Mouse (Mus musculus) skeletal muscle tissue, adult 2 months (tissue): Measurements from ENCODE around the gene Ube2n.

ENCODE experiments used
- DNase-seq: peaks from one replicate; pipeline ENCODE4 v3.0.0-alpha.2; 2012; ENCODE audit warnings: low read depth, low spot score

Ube2n gene

DNA sequence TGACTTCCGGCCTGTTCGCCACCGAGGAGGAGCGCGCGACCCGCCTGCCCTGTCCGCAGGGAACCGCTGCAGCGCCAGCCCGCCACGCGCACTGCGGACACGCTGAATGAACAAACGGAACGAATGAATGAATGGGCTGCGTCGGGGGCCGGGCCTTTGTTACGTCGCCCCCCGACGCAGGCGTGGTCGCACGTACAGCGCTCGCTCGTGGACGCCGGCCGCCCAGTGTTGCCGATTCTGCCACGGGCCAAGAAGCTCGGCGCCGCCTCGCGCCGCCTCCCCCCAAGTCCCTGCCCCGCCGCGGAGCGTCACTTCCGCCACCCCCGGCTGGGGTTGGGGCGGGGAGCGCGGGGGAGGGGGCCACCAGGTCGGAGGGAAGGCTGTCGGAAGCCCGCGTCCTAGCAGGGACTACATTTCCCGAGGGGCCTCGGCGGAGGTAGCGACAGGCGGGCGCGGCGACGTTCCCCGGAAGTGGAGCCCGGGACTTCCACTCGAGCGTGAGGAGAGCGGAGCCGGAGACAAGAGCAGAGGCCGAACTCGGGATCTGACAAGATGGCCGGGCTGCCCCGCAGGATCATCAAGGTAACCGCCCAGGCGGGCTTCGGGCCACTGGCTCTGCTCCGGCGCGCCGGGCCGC lies at the start of gene Ube2n:
Gene Ube2n (plus strand): TSS at position 490 of the 637 bp plus-strand sequence.
- DNase-seq = peak; percentile 94

DNA sequence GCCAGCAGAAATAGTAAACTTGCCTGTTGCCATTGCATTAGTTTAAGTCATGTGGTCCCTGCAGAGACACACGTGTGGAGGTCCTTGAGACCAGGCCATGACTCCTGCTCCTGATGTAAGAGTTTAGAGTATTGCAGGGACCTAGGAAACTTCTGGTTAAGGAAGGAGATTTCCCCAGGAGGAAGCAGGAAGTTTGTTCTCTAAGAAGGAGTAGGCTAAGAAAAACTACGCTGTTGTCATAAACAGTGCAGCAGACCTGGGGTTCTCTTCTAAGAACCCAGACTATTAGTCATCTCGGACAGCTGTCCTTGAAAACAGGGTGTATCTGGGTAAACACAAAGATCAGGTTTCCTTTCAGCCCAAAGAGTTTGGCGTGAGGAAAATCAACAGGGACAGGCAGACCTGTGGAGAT lies 49.5 kb upstream of the Ube2n start:
- peak; percentile 21 for DNase-seq

GRCm38 (mm10) chr10:95468894-95469293 lies 46.1 kb upstream of the Ube2n start:
- DNase-seq = no peak

- DNase-seq = no peak
These were observed 43.8 kb upstream of the Ube2n start for GRCm38 (mm10) chr10:95471186-95471585.

DNA sequence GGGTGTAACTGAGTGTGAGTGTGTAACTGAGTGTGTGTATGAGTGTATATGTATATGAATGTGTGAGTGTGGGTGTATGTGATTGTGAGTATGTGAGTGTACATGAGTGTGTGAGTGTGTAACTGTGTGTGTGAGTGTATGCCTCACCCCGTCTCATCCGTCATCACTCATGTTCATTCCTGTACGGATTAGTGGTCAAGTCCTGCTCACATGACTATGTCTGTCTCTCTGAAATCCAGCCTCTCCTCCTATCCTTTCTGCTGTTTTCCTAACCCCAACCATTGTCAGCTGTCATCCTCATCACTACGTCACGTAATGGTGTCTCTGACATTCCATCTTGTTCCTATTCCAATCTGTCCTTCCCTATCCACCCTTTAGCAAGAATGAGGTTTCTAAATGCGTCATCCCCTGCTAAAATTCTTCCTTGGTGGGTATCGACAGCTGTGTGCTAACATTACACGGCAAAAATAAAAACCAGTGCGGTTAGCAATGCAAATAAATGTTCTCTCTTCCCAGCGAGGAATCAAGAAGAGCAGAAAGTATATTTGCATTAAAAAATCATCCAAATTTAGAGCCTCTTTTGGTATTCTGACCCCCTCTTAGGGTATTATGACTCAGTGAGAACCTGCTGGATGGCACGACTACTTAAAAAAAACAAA lies 42.9 kb upstream of the Ube2n start:
- DNase-seq = no peak

DNA sequence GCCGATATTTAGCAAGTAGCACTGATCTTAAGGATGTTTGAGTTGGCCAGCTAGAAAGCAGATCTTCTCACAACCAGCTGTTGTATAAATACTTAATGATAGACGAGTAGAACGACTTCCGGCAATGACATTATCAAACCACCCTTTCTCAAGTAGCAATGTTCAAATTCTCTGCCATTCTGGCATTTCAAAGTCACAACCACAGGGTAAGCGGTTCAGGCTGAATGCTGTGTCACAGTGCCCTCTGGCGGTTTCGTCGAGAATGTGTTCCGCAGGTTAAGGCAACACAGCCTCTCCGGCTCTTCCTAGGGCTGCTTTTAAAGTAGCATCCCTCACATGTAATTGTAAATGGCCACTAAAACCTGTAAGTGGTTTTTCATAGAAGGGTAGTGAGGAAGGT lies 39.0 kb upstream of the Ube2n start:
- DNase-seq = peak; percentile 66

DNA sequence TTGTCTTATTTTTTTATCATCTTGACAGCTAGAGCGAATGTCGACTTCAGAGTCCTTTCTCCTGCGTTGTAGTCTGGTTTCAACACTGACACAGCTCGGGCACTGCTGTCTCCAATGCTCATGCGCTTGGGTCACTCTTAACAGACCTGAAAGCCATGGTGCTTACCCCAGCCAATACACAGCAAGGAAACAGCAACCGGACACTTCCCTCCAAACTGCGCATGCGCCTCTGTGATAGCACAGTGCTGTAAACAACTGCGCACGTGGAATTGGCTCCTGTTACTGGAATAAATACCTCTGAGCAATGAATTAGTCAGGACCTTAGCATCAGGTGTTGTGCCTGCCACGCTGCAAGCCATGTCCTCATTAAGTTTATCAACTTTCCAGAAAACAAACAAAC lies 37.4 kb upstream of the Ube2n start:
- DNase-seq = no peak

DNA sequence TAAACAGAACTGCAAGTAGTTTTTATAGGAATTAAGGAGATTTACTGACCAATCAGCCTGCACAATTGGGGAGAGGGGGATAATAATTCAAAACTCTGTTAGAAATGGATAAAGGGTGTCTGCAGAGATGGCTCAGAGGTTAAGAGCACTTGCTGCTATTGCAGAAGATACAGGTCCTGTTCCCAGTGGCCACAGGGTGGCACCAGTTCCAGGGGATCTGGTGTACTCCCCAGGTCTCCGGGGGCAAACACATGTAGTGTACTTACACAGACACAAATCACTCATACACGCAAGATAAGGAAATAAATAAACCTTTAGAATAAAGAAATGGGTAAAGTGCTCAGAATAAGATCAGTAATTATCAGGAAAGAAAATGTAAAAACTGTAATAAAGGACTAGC lies 25.3 kb upstream of the Ube2n start:
- DNase-seq = no peak

GRCm38 (mm10) chr10:95494268-95494667 lies 20.7 kb upstream of the Ube2n start:
- no peak for DNase-seq

- no peak for DNase-seq
These were observed 13.9 kb upstream of the Ube2n start for GRCm38 (mm10) chr10:95501033-95501432.

- DNase-seq = peak; percentile 77
These were observed 13.4 kb upstream of the Ube2n start, which contains the start of gene Mrpl42 for GRCm38 (mm10) chr10:95501463-95502081. TSS of gene Mrpl42 (minus strand) at chr10:95501940.

GRCm38 (mm10) chr10:95503443-95504235 lies 11.3 kb upstream of the Ube2n start:
- DNase-seq = no peak

GRCm38 (mm10) chr10:95504341-95504740 lies 10.6 kb upstream of the Ube2n start:
- no peak for DNase-seq

GRCm38 (mm10) chr10:95508126-95508525 lies 6.8 kb upstream of the Ube2n start:
- no peak for DNase-seq

DNA sequence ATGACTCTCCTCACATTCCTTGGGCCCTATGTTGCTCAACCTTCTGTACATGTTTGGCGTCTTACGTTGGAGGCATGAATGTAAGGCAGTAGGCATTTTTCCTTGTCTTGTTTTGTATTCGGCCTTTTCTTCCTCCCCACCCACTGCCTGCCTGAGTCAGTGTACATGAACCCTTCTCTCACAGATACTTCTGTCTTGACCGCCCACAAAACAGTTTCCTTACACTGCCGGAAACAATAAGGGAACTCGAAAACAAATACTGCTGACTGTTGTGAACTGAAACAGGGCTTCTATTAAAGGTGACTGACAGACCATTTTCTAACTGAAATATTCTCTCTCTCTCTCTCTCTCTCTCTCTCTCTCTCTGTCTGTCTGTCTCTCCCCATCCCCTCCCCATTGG lies 6.2 kb upstream of the Ube2n start:
- DNase-seq = no peak

- no peak for DNase-seq
These were observed 5.7 kb upstream of the Ube2n start for GRCm38 (mm10) chr10:95509263-95509662.

- DNase-seq = no peak
These were observed 2.3 kb upstream of the Ube2n start for GRCm38 (mm10) chr10:95512635-95513034.

GRCm38 (mm10) chr10:95513768-95514556 lies 983 bp upstream of the Ube2n start:
- DNase-seq = no peak

DNA sequence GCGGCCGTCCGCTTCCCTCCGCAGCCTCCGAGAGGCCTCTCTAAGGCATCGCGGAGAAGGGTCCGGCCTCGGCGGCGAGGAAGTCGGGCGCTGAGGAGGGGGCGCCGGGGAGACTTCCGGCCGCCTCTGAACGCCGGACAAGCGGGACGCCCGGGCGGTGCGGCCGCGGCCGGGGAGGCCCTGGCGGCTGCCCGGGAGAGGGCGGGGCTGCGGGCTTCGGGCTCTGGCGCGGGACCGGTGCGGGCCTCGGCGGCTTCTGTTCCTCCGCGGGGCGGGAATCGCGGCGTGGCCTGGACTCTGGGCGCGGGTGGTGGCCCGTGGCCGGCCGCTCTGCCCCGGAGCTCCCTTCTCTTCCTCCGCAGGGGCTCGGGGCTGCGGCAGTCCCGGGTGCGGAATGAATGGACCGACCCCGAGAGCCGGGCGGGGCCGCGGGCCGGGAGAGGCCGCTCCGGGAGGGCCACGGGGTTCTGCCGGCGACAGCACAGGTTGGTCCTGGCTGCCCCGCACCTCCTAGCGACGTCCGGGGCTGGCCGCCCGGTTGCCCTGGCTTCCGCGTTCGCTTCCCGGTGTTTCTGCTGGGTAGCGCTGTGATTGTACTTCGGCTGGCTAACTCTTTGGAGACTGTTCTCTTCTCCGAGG lies 467 bp downstream of the Ube2n start:
- no peak for DNase-seq

GRCm38 (mm10) chr10:95517656-95518055 lies 2.7 kb downstream of the Ube2n start:
- DNase-seq = no peak
